Mouse (Mus musculus) c-Kit-positive CD71-positive TER-119-negative erythroid progenitor cells, embryonic 14.5 days (primary cell): Measurements from ENCODE around the gene Rac3.
A peak's percentile ranks its signal among the peaks of the same experiment; 100 is the strongest.
"Not testable (repeated sequence)": the region's sequence is repeated elsewhere in the genome, so short reads cannot be mapped to it uniquely, and the experiment has no call there.

Source experiments
- DNase-seq: peaks from one replicate; pipeline ENCODE4 v3.0.0-alpha.2; 2013; ENCODE audit warnings: low read depth

Gene Rac3

DNA sequence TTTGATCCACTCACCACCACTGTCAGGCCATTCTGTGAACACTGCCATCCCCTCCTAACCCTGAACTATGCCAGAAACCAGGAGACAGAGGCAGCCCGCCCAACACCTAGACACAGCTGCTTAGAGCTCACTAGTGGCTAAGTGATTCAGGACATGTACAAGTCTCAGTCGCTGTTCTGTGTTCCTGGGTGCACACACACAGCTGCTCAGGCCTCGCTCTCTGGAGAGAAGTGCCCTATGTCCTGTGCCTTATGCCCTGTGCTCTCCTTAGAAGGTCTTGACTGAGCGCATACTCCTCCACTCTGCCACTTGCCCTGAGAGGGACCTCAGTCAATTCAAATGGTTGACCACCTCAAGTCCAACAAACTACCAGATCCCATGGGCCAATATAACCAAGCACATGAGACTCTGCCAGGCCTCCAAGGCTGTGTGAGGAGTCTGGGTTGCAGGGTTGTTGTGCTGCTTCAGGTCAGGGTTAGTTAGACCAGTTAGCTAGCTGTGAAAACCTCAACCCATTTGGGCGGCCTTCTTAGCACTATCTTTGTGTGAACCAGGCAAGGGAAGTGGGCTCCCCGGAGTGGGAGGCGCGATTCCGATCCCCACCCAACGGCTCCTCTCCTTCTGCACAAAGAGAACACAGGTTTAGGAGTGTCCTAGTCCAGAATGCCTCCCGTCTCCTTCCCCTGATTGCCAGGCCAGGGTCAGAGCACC, 7.4 kb downstream of the Rac3 start:
- no peak for DNase-seq

DNA sequence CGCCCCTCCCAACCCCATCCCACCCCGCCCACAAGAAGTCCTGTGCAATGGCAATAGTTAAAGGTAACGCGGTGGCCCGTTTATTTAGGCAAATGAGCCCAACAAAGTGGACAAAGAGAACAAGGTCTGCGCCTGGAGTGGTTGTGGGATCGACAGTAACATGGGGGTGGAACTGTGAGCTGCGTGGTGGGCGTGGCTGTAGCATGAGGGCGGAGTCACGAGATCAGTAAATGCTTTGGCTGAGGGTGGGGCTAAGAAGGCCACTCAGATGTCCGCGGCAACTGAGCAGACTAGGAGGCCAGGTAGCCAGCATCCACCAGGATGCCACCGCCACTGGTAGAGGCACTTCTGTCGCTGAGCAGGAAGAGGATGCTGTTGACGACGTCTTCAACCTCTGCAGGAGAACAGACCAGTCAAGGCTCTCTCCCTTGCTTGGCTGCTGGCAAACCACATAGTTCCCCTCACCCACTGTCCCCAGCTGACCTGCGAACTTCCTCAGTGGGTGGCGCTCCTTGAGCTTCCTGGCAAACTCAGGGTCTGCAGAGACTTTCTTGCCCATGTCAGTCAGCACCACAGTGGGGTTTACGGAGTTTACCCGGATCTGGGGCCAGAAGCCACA, 8.3 kb downstream of the Rac3 start:
- DNase-seq = peak; percentile 48

DNA sequence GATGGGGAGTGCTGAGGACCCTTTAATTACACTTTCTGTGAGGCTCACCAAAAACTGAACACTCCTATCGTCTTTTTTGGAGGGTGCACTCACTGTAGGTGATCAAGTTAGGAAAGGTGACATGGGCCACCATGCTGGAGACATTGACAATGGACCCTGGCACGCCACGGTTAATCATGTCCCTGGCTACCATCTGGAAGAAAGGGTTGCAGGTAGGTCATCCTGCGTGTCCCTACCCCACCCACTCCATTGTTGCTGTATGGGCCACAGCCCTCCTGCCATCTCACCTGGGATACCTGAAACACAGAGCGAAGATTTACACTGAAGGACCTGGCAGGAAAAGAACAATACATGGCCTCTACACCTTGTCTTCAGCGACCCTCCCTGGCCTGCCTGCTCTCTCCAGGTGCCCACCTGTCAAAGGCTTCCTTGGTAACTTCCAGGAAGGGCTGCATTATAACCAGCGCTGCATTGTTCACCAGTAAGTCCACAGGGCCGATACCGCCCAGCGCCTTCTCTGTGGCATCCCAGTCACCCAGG, 9.1 kb downstream of the Rac3 start:
- DNase-seq = no peak

DNA sequence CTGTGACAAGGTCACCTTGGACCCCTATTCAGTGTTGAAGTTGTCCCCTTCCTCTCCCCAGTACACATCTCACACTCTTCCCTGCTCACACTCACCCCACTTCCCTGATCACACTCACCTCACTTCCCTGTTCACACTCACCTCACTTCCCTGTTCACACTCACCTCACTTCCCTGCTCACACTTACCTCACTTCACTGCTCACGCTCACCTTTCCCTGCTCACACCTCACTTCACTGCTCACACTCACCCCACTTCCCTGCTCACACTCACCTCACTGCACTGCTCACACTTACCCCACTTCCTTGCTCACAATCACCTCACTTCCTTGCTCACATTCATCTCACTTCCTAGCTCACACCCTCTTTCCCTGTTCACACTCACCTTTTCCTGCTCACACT, 10.1 kb downstream of the Rac3 start:
- DNase-seq = no peak

DNA sequence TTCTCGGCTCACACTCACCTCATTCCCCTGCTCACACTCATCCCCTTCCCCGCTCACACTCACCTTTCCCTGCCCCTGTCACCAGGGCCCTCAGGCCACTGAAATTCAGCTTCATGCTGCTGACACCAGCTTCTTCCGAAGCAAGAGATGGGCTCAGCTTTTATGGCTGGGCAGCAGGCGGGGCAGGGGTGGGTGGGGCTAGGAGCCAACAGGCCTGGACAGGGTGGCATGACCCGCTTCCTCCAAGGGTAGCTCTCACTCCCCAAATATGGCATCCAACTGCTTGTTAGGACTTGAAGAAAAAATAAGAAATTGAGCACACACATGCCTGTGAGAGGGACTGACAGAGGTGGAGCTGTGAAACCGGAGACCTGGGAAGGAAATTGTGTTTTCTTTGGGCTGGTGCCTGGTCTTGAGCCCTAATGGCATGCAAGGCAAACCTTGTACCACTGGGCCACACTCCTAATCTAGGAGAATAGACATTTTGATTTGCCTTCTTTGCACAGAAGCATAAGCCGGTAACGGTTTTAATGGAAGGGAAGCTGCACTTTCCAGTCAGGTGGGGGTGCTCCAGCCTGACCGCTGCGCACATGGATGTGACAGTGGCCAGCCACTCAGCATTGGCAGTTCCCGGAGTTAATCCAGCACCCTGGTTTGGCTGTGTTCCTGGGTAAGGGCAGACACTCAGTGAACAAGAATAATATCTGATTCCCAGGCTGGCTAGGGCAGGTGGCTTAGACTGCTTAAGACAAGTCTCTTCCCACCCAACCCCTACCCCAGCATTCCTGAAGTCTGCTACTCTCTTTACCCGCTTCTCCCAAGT, 10.8 kb downstream of the Rac3 start, which contains the start of gene Cbr2:
TSS of gene Cbr2 (minus strand) at position 257 of the 823 bp plus-strand sequence.
- no peak for DNase-seq

DNA sequence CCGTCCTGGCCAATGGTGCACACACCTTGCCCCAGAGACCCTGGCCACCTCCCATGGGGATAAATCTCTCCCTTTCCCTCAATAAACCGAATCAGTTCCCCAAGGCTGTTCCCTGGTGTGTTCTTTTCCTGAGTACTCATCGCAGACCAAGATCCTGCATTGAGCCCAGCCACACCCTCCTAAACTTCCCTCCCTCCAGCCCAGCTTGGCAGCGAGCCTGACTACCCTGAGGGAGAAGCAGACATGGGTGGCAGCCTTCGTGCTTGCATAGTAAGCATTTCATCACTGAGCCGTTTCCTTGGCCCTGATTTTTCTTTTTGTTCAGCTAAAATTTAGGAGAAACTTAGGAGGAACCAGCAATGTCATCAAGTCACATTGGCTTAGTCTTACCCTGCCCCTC, 12.3 kb downstream of the Rac3 start:
- no peak for DNase-seq

DNA sequence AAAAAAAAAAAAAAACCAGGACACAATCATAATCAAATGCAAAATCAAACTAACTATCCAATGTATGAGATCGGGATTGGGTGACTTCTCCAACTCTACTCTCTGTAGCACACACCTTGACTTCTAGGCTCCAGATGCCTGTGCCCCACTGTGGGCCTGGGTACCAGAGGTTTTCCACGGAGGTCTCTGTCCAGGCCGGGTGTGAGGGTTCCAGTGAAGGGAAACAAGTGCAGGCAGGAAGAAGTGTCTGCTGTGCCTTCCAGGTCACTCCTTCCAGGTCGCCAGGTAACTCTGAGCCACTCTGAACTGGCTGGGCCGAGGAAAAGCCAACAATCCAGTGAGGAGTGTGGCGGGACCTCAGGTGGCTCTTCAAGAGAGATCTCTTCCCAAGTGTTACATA, 15.2 kb downstream of the Rac3 start:
- DNase-seq = no peak

DNA sequence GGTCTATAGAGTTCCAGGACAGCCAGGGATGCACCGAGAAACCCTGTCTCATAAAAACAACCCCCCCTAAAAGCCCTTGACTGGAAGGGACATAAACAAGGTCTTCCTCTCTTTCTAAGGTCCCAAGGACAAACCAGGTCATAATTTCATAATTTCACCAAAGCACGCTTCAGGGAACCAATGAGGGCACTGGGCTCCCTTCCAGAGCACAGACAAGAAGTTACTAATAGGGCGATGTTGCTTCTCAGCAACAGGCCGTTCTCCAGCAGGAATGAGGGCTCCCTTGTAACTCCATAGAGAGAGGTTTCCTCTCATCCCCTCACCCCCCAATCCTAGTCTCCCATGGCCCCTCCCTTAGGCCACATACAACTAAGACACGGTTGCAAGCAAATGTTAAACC, 19.7 kb downstream of the Rac3 start:
- DNase-seq = no peak

DNA sequence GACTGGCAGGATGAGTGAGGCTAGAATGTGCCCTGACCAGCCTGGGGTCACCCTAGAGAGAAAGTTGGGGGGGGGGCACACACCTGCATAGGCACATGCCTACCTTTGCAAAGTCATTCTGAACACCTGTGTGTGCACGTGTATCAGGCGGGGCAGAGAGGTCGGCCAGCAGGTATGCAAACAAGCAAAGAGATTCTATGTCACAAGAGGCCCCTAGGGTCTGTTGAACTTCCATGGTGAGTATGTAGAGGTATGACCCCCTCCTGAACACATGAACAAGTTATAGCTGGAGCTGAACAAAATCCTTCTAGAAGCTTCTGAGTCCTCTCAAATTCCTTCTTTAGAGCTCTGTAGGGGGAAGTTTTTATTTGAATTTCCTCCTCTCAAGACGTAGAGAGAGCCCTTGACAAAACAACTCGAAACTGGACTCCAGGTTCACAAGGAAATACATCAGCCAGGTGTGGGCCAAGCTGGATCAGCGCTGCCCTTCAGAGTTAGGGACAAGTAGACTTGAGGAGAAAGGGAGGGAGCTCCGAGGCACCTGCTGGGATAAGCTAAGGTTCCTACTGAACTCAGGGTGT, 22.9 kb downstream of the Rac3 start:
- no peak for DNase-seq

DNA sequence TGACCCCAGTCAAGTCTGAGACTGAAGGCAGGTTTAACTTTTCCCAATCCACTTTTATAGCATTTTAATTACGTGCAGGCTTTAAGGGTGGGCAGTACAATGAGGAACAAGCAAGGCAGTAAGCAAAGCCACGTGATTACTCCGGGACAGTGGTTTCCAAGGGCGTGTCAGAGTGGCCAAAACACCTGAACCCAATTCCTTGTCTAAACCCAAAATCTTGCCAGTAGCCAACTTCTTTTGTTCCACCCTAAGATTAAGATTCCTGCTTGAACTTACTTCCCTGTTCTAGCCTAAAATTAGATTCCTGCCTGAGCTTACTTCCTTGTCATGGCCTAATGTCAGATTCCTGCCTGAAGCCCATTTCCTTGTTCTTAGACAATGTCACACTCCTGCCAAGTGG, 26.7 kb downstream of the Rac3 start:
- no peak for DNase-seq

DNA sequence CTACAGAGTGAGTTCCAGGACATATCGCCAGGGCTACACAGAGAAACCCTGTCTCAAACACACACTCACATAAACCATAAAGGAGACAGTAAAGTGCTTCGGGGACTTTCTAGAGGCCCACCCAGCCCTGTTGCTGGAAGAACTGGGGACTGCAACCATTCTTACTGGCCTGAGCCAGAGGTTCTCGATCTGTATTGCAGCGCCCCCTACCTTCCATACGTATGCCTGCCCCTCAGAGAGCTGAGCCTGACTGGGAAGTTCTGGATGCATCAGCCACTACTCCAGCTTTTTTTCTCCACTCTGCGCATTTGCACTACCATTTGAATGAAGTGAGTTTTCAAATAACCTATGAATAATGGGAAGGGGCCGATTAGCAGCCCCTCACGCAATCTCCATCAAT, 28.2 kb downstream of the Rac3 start:
- DNase-seq = peak; percentile 34

DNA sequence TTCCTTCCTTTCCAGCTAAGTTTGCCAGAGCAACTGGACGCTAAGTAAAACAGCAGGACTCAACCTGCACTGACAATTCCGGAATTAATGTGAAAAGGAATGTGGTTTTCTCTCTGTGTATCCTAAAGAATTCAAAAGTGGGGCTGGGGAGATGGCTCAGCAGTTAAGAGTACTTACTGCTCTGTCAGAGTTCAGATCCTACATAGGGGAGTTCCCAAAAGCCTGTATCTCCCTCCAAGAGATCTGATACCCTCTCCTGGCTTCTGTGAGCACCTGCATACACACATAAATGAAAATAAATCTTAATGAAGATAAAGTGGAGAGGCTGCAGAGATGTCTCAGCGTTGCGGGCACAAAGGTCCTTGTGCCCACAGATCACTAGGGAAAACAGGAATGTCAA, 30.3 kb downstream of the Rac3 start:
- DNase-seq = no peak

DNA sequence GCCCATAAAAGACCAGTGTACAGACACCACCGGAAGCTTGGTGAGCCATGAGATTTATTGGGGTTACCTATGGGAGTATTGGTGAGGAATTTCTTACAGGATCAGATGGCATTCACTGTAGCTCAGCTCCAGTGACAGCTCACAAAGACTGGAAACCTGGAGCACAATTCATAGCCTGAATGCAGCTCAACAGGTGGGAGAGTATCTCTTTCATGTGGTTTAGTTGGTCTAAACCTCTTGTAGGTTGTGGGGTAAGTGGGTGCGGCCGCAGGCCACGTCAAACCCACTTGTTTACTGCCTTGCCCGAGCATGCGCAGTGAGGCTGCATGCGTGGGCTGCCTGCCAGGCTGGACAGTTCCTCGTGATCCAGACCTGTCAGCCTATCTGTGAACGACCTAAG, 39.0 kb downstream of the Rac3 start:
- DNase-seq = no peak

DNA sequence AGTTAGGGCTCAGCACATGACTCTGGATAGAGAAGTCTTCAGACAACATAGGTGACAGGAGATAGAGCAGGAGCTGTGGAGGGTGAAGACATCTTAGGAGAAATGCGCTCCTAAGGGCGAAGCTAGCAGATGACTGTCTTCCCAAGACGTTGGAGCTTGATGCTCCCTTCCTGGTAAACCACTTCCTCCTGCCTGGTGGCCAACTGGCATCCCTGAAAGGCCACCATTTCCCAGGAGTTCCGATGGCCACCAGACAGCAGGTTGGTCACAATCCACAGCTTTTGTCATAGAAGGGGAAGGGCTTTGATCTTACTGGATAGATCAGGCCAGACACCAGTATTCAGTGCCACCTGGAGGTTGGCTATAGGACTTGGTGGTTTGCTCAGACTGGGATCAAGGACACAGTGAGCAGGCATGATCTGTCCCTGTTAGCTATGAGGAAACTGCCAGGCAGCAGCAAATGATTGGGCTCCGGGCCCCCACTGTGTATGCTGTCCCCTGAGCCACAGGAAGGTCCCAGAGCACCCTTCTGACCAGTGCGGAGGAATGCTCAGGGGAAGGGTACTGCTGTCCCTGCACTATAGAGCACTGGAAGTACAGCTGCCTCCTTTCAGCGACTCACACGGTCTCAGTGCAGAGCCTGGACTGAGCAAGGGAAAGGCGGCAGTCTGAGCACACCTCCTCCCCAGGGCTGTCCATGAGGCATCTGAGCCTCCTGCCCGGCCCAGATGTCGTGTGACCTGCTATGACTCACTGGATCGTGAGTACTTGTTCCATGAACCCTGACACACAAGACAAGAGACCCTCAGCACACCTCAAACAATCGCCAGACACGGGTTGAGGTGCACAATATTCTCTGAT, 40.8 kb downstream of the Rac3 start:
- DNase-seq = no peak

DNA sequence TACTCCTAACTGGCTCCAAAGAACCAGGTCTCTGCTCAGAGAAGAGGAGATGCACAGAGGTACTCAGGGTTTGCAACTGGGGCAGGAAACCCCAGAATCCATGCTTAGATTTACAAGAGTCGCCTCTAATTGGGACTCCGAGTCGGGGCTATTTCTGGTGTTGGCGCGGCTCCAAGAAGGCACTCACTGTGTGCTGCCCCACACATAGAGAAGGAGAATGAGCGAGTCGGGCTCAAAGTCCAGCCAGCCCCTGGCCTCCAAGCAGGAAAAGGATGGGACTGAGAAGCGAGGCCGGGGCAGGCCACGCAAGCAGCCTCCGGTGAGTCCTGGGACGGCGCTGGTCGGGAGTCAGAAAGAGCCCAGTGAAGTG, 41.4 kb downstream of the Rac3 start, which contains the start of gene Hmga1b:
TSS of gene Hmga1b (plus strand) at position 123 of the 370 bp plus-strand sequence.
- not testable (repeated sequence) for DNase-seq

DNA sequence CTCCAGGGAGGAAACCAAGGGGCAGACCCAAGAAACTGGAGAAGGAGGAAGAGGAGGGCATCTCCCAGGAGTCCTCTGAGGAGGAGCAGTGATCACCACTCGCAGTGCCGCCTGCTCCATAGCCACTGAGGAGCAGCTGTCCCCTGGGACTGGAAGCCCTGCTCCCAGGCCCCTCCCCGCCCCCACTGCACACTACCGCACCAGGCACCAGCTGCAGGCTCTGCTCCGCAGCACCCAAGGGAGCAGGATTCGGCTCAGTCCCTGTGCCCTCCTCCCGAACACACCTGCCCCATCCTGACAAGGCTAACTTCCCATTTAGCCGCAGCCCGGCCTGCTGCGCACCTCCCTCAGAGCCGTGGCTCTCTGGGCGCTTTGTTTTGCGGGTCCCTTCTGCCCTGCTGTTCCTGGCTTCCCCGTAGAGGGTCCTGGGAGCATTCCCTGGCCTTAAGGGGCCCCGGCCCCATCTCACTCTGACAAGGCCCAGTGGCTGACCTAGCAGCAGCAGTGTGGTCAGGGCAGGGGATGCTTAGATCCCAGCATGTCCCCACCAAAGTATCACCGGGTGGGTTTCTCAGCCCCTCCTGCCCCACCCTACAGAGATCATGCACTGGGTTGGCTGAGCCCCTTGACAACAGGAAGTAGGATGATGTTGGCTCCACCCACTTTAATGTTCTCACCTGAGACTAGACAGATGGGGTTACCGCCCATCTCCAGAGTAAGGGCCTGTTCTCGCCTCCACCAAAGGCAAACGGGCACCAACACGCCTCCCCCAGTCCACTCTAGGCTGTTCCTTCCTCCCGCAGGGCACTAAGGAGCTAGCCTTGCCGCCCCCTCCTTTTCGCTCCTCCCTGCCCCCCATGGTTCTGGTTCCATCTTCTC, 42.1 kb downstream of the Rac3 start:
- DNase-seq = not testable (repeated sequence)

DNA sequence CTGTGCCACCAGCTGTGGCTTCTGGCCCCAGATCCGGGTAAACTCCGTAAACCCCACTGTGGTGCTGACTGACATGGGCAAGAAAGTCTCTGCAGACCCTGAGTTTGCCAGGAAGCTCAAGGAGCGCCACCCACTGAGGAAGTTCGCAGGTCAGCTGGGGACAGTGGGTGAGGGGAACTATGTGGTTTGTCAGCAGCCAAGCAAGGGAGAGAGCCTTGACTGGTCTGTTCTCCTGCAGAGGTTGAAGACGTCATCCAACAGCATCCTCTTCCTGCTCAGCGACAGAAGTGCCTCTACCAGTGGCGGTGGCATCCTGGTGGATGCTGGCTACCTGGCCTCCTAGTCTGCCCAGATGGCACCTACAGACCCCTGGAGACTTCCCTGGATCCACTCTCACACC, 45.8 kb downstream of the Rac3 start:
- DNase-seq = not testable (repeated sequence)

DNA sequence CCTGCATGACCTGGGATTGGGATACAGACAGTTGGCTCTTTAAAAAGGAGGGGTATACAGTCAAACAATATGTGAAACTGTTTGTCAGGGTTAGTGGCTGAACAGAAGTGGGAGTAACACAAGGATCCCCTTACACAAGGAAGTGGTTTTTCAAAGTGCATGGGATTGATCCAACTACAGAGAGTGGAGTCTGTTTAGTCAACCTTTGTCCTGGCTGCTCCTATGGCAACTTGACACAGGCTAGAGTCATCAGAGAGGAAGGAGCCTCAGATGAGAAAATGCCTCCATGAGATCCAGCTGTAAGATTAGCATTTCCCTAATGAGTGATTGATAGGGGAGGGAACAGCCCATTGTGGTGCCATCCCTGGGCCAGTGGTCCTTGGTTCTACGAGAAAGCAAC, 46.9 kb downstream of the Rac3 start:
- no peak for DNase-seq

DNA sequence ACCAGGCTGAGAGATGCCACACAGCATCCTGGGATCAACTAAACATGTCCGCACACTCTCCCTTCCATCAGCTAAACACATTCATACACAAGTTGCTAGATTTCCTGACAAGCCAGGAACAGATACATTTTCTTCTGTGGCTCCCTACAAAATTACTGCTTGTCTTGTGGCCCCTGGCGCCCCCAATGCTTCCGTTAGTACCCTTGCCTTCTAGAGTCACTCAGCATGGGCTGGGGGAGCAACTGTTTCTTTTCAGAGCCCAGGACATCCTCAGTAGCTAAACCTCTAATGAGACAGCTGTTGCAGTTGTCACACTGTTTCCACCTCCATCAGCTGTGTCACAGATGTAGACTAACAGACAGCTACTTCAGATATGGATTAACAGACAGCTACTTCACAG, 51.5 kb downstream of the Rac3 start:
- no peak for DNase-seq
